Comparison of ENCODE assay signal across 23 mouse cellular contexts in the genomic region with DNA sequence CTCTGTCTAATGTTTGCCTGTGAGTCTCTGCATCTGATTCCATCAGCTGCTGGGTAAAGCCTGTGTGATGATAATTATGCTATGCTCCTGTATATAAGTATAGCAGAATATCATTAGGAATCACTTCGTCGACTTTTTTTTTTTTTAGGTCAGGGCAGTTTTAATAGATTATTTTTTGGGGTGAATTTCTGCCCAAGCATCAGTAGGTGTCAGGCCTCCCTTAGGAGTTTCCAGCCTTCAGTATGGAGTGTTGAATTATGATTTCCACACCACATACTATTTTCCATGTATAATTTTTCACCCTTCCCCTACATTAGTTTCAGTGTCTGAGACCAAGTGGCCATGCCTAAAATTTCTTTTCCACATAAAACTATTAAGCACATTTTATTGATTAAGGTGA.
"Had no signal": no experiment of that assay in that cellular context is flagged by ENCODE, and none has a peak within 500 bp of the region (broad histone marks: within the 10 kb centered on the region; RNA-seq: fewer than 3 reads in every experiment).

No protein-coding gene starts in this region.

- H3K9me3 ChIP-seq: limb, embryonic 12.5 days; limb, embryonic 15.5 days; liver, embryonic 15.5 days; midbrain, embryonic 12.5 days; midbrain, embryonic 15.5 days; neural tube, embryonic 13.5 days; stomach, embryonic 15.5 days had no signal

- H3K36me3 ChIP-seq: limb, embryonic 12.5 days; limb, embryonic 15.5 days; liver, embryonic 15.5 days; midbrain, embryonic 12.5 days; midbrain, embryonic 15.5 days; neural tube, embryonic 13.5 days; stomach, embryonic 15.5 days had no signal

- H3K9ac ChIP-seq: limb, embryonic 12.5 days; limb, embryonic 15.5 days; liver, embryonic 15.5 days; midbrain, embryonic 12.5 days; midbrain, embryonic 15.5 days; neural tube, embryonic 13.5 days; stomach, embryonic 15.5 days had no signal

- H3K27ac ChIP-seq: left cerebral cortex, adult 2 months; limb, embryonic 12.5 days; limb, embryonic 15.5 days; liver, embryonic 15.5 days; midbrain, embryonic 12.5 days; midbrain, embryonic 15.5 days; neural tube, embryonic 13.5 days; stomach, embryonic 15.5 days had no signal

- DNase-seq: kidney, adult 18-20 months; kidney, adult 9 months; kidney, postnatal 14 days; kidney, postnatal 4 days; layer of hippocampus, adult 9-11 months; lung, adult 2 months; lung, postnatal 14 days; lung, postnatal 4 days; retina, postnatal 1 day; right cerebral cortex, postnatal 25 days; spleen, adult 18-20 months; thymus, adult 18-20 months; thymus, postnatal 36 days had no signal

- H3K4me1 ChIP-seq: limb, embryonic 12.5 days; limb, embryonic 15.5 days; liver, embryonic 15.5 days; midbrain, embryonic 12.5 days; midbrain, embryonic 15.5 days; neural tube, embryonic 13.5 days; stomach, embryonic 15.5 days had no signal

- H3K27me3 ChIP-seq: limb, embryonic 12.5 days; limb, embryonic 15.5 days; liver, embryonic 15.5 days; midbrain, embryonic 12.5 days; midbrain, embryonic 15.5 days; neural tube, embryonic 13.5 days; stomach, embryonic 15.5 days had no signal

- H3K4me3 ChIP-seq: left cerebral cortex, adult 2 months; limb, embryonic 12.5 days; limb, embryonic 15.5 days; liver, embryonic 15.5 days; midbrain, embryonic 12.5 days; midbrain, embryonic 15.5 days; myocyte; neural tube, embryonic 13.5 days; stomach, embryonic 15.5 days had no signal

- ATAC-seq: midbrain, embryonic 15.5 days had no signal

- H3K4me2 ChIP-seq: limb, embryonic 12.5 days; limb, embryonic 15.5 days; liver, embryonic 11.5 days; liver, embryonic 15.5 days; midbrain, embryonic 12.5 days; midbrain, embryonic 15.5 days; neural tube, embryonic 13.5 days; stomach, embryonic 15.5 days had no signal
